ENCODE assay signal across 23 mouse cellular contexts in the genomic region with DNA sequence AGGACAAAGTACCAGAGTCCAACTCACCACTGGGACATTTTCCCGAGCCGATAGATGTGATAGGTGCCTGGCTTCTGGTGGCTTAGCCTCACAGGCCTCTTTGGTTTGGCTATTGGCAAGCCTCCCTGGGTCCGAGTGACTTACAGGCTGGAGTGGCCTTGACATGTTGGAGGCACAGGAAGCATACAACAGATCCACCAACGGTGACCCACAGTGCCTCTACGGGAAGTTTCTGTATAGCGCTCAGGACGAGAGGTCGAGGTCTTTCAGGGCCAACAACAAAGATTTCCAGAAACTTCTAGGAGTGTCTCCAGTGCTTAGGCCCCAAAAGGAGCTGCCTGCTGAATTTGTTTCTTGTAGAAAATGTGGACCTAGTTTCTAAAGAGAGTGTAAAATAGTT. TPM values are rescaled to one million over a fixed set of nuclear protein-coding genes. Genes with fewer than 3 reads are reported as not detected.
"Had no signal": no experiment of that assay in that cellular context is flagged by ENCODE, and none has a peak within 500 bp of the region (broad histone marks: within the 10 kb centered on the region; RNA-seq: fewer than 3 reads in every experiment).

No protein-coding gene starts in this region.

- H3K4me2 ChIP-seq: lung, embryonic 15.5 days; midbrain, embryonic 11.5 days; midbrain, embryonic 13.5 days; midbrain, embryonic 15.5 days; neural tube, embryonic 12.5 days; stomach, embryonic 15.5 days had no signal

- H3K27me3 ChIP-seq: lung, embryonic 15.5 days; midbrain, embryonic 13.5 days; midbrain, embryonic 15.5 days; neural tube, embryonic 12.5 days; stomach, embryonic 15.5 days had no signal

- H3K9me3 ChIP-seq: lung, embryonic 15.5 days; megakaryocyte, embryonic 14.5 days; midbrain, embryonic 13.5 days; midbrain, embryonic 15.5 days; neural tube, embryonic 12.5 days; stomach, embryonic 15.5 days had no signal

- H3K4me3 ChIP-seq: lung, embryonic 15.5 days; megakaryocyte, embryonic 14.5 days; midbrain, embryonic 13.5 days; midbrain, embryonic 15.5 days; neural tube, embryonic 12.5 days; stomach, embryonic 15.5 days had no signal

- H3K27ac ChIP-seq: lung, embryonic 15.5 days; macrophage; midbrain, embryonic 13.5 days; midbrain, embryonic 15.5 days; neural tube, embryonic 12.5 days; stomach, embryonic 15.5 days; stomach, postnatal 0 days had no signal

- H3K36me3 ChIP-seq: lung, embryonic 15.5 days; midbrain, embryonic 13.5 days; midbrain, embryonic 15.5 days; neural tube, embryonic 12.5 days; stomach, embryonic 15.5 days had no signal

- ATAC-seq: liver, postnatal 0 days; lung, postnatal 0 days; midbrain, embryonic 13.5 days; midbrain, embryonic 15.5 days had no signal

- H3K4me1 ChIP-seq: lung, embryonic 15.5 days; midbrain, embryonic 13.5 days; midbrain, embryonic 15.5 days; neural tube, embryonic 12.5 days; stomach, embryonic 15.5 days had no signal

- DNase-seq: liver, postnatal 0 days; lung, adult 2 months; lung, postnatal 14 days; lung, postnatal 36 days; right cerebral cortex, postnatal 14 days; thymus, adult 2 months; thymus, postnatal 25 days; thymus, postnatal 4 days had no signal

- H3K9ac ChIP-seq: liver, postnatal 0 days; lung, embryonic 15.5 days; midbrain, embryonic 13.5 days; midbrain, embryonic 15.5 days; neural tube, embryonic 12.5 days; stomach, embryonic 15.5 days had no signal

RNA-seq across cellular contexts. Expression of a gene that starts 1.6 kb away (rescaled TPM):
- total RNA-seq: megakaryocyte progenitor cell, adult 5-6 weeks; midbrain, postnatal 0 days; neutrophil, adult 5-6 weeks had no signal
- polyA plus RNA-seq: liver, postnatal 0 days; lung, adult 2 months; lung, embryonic 15.5 days; lung, postnatal 0 days; macrophage; midbrain, embryonic 11.5 days; midbrain, embryonic 13.5 days; midbrain, embryonic 15.5 days; midbrain, postnatal 0 days; neural tube, embryonic 12.5 days; spleen, adult 2 months; stomach, embryonic 15.5 days; stomach, postnatal 0 days; thymus, adult 2 months; urinary bladder, adult 2 months had no signal
